Mouse (Mus musculus): Measurements from ENCODE around the gene Bcor. TPM values are rescaled to one million over a fixed set of nuclear protein-coding genes. Genes with fewer than 3 reads are reported as not detected.

The Bcor gene
- polyA plus RNA-seq, 1 experiment from 2014 or later = 16.7 TPM

GRCm38 (mm10) chrX:11996489-11996888, 163.7 kb downstream of the Bcor start:
- WGBS = 83% methylated on average over 8 of the region's 8 CpGs
- Histone ChIP-seq H3K9me3 (no peaks in the 10 kb centered on the region), H3K36me3 (no peaks in the 10 kb centered on the region), H3K4me3 (no peak overlapping the region), H3K9ac (no peak overlapping the region), H3K4me1 (peaks cover 24% of the 10 kb centered on the region), H3K27me3 (peaks cover 67% of the 10 kb centered on the region), H3K4me2 (no peak overlapping the region), H3K27ac (no peak overlapping the region)
- no peak for ATAC-seq (ENCODE audit: insufficient number of reproducible peaks, insufficient read depth, low FRiP score, low TSS enrichment, low read depth)

- WGBS = 82% methylated on average over 5 of the region's 5 CpGs
- H3K4me1 ChIP-seq = 0 out of 2 replicates have a peak, but pooled peaks cover 3% of the 10 kb centered on the region
- H3K4me2 ChIP-seq = no peak overlapping the region
- H3K9me3 ChIP-seq = no peaks in the 10 kb centered on the region
- no peaks in the 10 kb centered on the region for H3K36me3 ChIP-seq
- peaks cover 54% of the 10 kb centered on the region for H3K27me3 ChIP-seq
- ATAC-seq (ENCODE audit: insufficient number of reproducible peaks, insufficient read depth, low FRiP score, low TSS enrichment, low read depth) = no peak
- no peak overlapping the region for H3K4me3 ChIP-seq
- no peak overlapping the region for H3K27ac ChIP-seq
- H3K9ac ChIP-seq = no peak overlapping the region
These were observed 166.3 kb downstream of the Bcor start for GRCm38 (mm10) chrX:11993641-11994419.

- Histone ChIP-seq H3K4me3 (no peak overlapping the region), H3K4me2 (no peak overlapping the region), H3K27ac (no peak overlapping the region), H3K9ac (no peak overlapping the region), H3K36me3 (no peaks in the 10 kb centered on the region), H3K9me3 (no peaks in the 10 kb centered on the region), H3K4me1 (no peaks in the 10 kb centered on the region), H3K27me3 (peaks cover 38% of the 10 kb centered on the region)
- no peak for ATAC-seq (ENCODE audit: insufficient number of reproducible peaks, insufficient read depth, low FRiP score, low TSS enrichment, low read depth)
- 83% methylated on average over 13 of the region's 13 CpGs for WGBS
These were observed 170.7 kb downstream of the Bcor start for GRCm38 (mm10) chrX:11989471-11989870.

GRCm38 (mm10) chrX:11988191-11988896, 171.8 kb downstream of the Bcor start:
- no peak for ATAC-seq (ENCODE audit: insufficient number of reproducible peaks, insufficient read depth, low FRiP score, low TSS enrichment, low read depth)
- Histone ChIP-seq H3K36me3 (no peaks in the 10 kb centered on the region), H3K4me2 (no peak overlapping the region), H3K27ac (no peak overlapping the region), H3K9ac (no peak overlapping the region), H3K4me1 (no peaks in the 10 kb centered on the region), H3K9me3 (no peaks in the 10 kb centered on the region), H3K4me3 (no peak overlapping the region), H3K27me3 (peaks cover 33% of the 10 kb centered on the region; the same call in 1 of the 2 replicates)
- 53% methylated on average over 7 of the region's 7 CpGs for WGBS

GRCm38 (mm10) chrX:11987602-11988001, 172.6 kb downstream of the Bcor start:
- Histone ChIP-seq H3K4me2 (no peak overlapping the region), H3K9ac (no peak overlapping the region), H3K27me3 (peaks cover 33% of the 10 kb centered on the region; the same call in 1 of the 2 replicates), H3K36me3 (no peaks in the 10 kb centered on the region), H3K4me3 (no peak overlapping the region), H3K9me3 (no peaks in the 10 kb centered on the region), H3K4me1 (no peaks in the 10 kb centered on the region), H3K27ac (no peak overlapping the region)
- 43% methylated on average over 7 of the region's 7 CpGs for WGBS
- no peak for ATAC-seq (ENCODE audit: insufficient number of reproducible peaks, insufficient read depth, low FRiP score, low TSS enrichment, low read depth)
